Mouse (Mus musculus): ENCODE measurements at regions not wholly inside any gene's neighbourhood (a gene's known extent, or its start where the extent isn't known, plus 50 kb on each side); places are given as distances from the start of the nearest gene placed in this dataset.
"Not testable (repeated sequence)": the region's sequence is repeated elsewhere in the genome, so short reads cannot be mapped to it uniquely, and the experiment has no call there.

- TF ChIP-seq CTCF (IDR thresholded peaks at IDR 0.05): no peak
- intact Hi-C loops (cut with DNase I): no loop called here
- H3K4me3 ChIP-seq: no peak overlapping the region
- DNase-seq: no peak
- no peak overlapping the region for H3K27ac ChIP-seq
Observed at GRCm38 (mm10) chr3:5806947-5807575, 56.5 kb downstream of the Gm8797 start.

DNA sequence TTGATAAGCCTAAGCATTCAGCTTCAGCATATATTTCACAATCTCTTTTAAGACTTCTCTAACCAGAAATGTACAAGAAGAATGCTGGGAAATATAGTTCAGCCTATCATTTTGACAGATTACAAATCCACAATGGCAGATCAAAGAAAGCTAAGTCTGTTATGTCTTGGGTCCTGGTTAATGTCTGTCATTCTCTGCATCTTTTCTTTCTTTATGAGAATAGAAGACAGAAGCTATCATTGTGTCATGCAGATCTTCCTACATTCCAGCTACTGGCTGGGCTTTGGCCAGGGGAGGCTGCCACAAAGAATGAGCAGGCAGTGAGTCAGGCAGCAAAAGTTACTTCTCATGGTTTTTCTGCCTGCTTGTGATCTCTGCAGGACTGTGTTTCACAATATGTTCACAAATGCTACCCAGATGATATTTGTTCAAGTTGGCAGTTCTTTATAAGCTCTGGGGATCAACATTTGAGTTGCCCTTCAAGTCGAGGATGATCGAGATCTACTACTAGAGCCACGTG lies 60.5 kb downstream of the Gm8797 start:
- no peak overlapping the region for H3K27ac ChIP-seq
- H3K4me3 ChIP-seq: no peak overlapping the region
- intact Hi-C loops (cut with DNase I): no loop called here
- no peak for TF ChIP-seq CTCF (IDR thresholded peaks at IDR 0.05)
- DNase-seq: no peak

DNA sequence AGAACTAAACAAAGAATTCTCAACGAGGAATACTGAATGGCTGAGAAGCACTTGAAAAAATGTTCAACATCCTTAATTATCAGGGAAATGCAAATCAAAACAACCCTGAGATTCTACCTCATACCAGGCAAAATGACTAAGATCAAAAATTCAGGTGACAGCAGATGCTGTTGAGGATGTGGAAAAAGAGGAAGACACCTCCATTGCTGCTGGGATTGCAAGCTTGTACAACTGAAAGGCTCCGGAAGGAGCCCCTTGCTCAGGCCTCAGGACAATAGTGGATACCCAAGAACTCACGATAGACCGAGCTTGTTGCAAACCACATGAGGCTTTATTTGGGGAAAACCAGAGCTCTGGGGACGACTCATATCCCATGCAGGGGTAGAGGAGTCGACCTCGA lies 69.6 kb downstream of the Gm8797 start:
- H3K4me3 ChIP-seq; H3K27ac ChIP-seq; intact Hi-C loops (cut with DNase I); DNase-seq: not testable (repeated sequence)

DNA sequence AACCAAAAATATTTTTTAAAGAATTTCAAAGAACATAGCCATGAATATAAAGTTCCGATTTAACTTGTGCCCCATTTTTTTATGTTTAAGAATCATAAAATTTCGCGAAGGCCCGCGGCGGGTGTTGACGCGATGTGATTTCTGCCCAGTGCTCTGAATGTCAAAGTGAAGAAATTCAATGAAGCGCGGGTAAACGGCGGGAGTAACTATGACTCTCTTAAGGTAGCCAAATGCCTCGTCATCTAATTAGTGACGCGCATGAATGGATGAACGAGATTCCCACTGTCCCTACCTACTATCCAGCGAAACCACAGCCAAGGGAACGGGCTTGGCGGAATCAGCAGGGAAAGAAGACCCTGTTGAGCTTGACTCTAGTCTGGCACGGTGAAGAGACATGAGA lies 109.6 kb downstream of the Gm8797 start:
- H3K4me3 ChIP-seq; H3K27ac ChIP-seq; intact Hi-C loops (cut with DNase I): not testable (repeated sequence)
- peak; percentile 96 for DNase-seq

- H3K27ac ChIP-seq: no peak overlapping the region
- TF ChIP-seq CTCF (IDR thresholded peaks at IDR 0.05): no peak
- no peak for DNase-seq
- no peak overlapping the region for H3K4me3 ChIP-seq
- intact Hi-C loops (cut with DNase I): no loop called here
Observed at GRCm38 (mm10) chr3:5870407-5870806, 119.8 kb downstream of the Gm8797 start.

- Histone ChIP-seq H3K4me3 (no peak overlapping the region), H3K27ac (no peak overlapping the region)
- intact Hi-C loops (cut with DNase I): no loop called here
- TF ChIP-seq CTCF (IDR thresholded peaks at IDR 0.05): no peak
- no peak for DNase-seq
Observed at GRCm38 (mm10) chr3:5879113-5879512, 128.5 kb downstream of the Gm8797 start.

- Histone ChIP-seq H3K27ac (no peak overlapping the region), H3K4me3 (no peak overlapping the region)
- no peak for DNase-seq
- intact Hi-C loops (cut with DNase I): no loop called here
- TF ChIP-seq CTCF (IDR thresholded peaks at IDR 0.05): no peak
Observed at GRCm38 (mm10) chr3:5917536-5917935, 166.9 kb downstream of the Gm8797 start.

DNA sequence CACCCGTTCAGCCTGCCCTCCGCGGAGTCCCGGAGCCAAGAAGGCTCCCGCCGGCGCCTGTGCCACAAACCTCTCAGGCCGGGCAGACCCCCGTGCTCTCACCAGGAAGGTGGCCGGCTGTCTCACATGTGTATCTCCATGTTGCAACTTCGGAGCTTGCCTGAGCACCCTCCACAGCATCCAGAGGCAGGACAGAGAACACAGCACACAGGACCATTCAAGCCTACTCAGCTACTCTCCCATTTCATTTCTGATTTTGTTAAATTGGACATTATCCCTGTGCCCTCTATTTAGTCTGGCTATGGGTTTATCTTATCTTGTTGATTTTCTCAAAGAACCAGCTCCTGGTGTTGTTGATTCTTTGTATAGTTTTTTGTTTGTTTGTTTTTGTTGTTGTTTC lies 199.6 kb downstream of the Gm8797 start:
- intact Hi-C loops (cut with DNase I); H3K27ac ChIP-seq; DNase-seq: not testable (repeated sequence)

GRCm38 (mm10) chr3:5989011-5989645 lies 238.5 kb downstream of the Gm8797 start:
- H3K27ac ChIP-seq; H3K4me3 ChIP-seq; intact Hi-C loops (cut with DNase I); DNase-seq: not testable (repeated sequence)

More for the DNA sequence above, 199.6 kb downstream of the Gm8797 start:
- not testable (repeated sequence) for H3K4me3 ChIP-seq

DNA sequence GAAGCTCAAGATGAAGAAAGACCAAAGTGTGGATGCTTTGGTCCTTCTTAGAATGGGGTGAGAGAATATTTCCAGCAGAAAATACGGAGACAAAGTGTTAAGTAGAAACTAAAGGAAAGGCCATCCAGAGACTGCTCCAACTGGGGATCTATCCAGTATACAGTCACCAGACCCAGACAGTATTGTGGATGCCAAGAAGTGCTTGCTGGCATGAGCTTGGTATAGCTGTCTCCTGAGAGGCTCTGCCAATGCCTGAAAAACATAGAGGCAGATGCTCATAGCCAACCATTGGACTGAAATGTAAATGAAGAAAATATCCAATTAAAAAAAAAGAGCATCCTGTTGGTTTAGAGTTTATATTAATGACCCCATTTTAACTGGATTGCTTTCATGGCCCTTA lies 253.8 kb downstream of the Gm8797 start:
- H3K4me3 ChIP-seq: no peak overlapping the region
- intact Hi-C loops (cut with DNase I): no loop called here
- no peak for DNase-seq
- H3K27ac ChIP-seq: no peak overlapping the region
- TF ChIP-seq CTCF (IDR thresholded peaks at IDR 0.05): no peak

DNA sequence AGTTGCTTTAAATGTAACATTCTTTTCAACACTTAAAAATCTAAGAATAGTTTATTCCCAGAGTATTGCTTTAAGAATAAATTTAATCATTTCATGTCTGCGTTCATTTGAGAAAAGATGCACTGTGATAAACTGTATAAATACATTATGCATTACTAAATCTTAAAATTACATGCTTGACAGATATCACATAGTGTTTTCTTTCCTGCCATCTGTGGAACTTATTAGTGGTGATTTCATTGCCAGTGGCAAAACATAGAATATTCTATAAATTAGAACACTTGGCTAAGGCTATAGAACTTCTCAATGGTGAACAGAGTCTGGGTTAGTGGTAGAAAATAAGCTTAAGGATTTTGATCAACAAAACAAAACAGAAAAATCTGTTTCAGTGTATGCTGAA lies 268.1 kb downstream of the Gm8797 start:
- no peak for TF ChIP-seq CTCF (IDR thresholded peaks at IDR 0.05)
- Histone ChIP-seq H3K27ac (no peak overlapping the region), H3K4me3 (no peak overlapping the region)
- no peak for DNase-seq
- intact Hi-C loops (cut with DNase I): no loop called here

- DNase-seq; intact Hi-C loops (cut with DNase I); H3K27ac ChIP-seq; H3K4me3 ChIP-seq: not testable (repeated sequence)
Observed at GRCm38 (mm10) chr3:6041325-6041724, 290.7 kb downstream of the Gm8797 start.

GRCm38 (mm10) chr3:6049472-6050045 lies 299.0 kb downstream of the Gm8797 start:
- no peak for DNase-seq
- Histone ChIP-seq H3K27ac (no peak overlapping the region), H3K4me3 (no peak overlapping the region)
- no peak for TF ChIP-seq CTCF (IDR thresholded peaks at IDR 0.05)
- intact Hi-C loops (cut with DNase I): no loop called here

DNA sequence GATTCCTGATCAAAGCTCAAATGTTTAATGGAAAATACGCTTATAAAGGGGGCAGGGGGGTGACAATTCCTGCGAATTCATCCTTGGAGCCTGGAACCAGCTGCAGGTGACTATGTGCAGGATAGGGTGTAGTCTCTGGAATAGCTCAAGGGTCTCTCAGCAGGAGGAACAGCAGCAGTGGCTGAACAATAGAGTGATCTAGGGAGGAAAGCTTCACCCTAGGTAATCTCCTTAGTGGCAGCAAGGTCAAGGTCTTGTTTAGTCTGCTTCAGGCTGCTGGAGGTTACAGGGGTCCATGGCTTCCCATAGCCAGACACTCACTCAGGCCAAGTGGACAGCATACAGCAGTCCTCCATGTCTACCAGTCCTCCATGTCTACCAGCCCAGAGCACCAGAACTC lies 301.3 kb downstream of the Gm8797 start:
- no peak overlapping the region for H3K27ac ChIP-seq
- intact Hi-C loops (cut with DNase I): no loop called here
- DNase-seq: no peak
- TF ChIP-seq CTCF (IDR thresholded peaks at IDR 0.05): no peak
- no peak overlapping the region for H3K4me3 ChIP-seq
